Mouse (Mus musculus) liver, embryonic 16.5 days (tissue): ENCODE data around the gene Arhgef25. TPM values are rescaled to one million over a fixed set of nuclear protein-coding genes. Genes with fewer than 3 reads are reported as not detected.

ENCODE experiments used
- ATAC-seq: fragments of 200-750 bp; cut with Nextera tagmentation; 2 replicates; pipeline ENCODE4 v1.8.0; 2017; ENCODE audit warnings: low read depth, mild to moderate bottlenecking, moderate number of reproducible peaks, moderate library complexity
- H3K27ac ChIP-seq: fragments of 300-500 bp; sonication (generic); 2 replicates; pipeline ENCODE4 v1.5.1; 2014; ENCODE audit warnings: mild to moderate bottlenecking, low read length
- H3K27me3 ChIP-seq: fragments of 300-500 bp; sonication (generic); 2 replicates; pipeline ENCODE4 v1.6.1; 2014; ENCODE audit warnings: low read depth, low read length, mixed read lengths; ENCODE audit not compliant: control insufficient read depth, insufficient read depth
- H3K36me3 ChIP-seq: fragments of 300-500 bp; sonication (generic); 2 replicates; pipeline ENCODE4 v1.6.1; 2014; ENCODE audit warnings: mild to moderate bottlenecking; ENCODE audit not compliant: control insufficient read depth, insufficient read depth
- H3K4me1 ChIP-seq: fragments of 300-500 bp; sonication (generic); 2 replicates; pipeline ENCODE4 v1.6.1; 2014; ENCODE audit warnings: low read depth, low read length, mixed read lengths; ENCODE audit not compliant: control insufficient read depth
- H3K4me2 ChIP-seq: fragments of 300-500 bp; sonication (generic); 2 replicates; pipeline ENCODE4 v1.6.1; 2014; ENCODE audit warnings: low read depth, low read length, mixed read lengths
- H3K4me3 ChIP-seq: fragments of 300-500 bp; sonication (generic); 2 replicates; pipeline ENCODE4 v1.5.1; 2014; ENCODE audit warnings: low read depth, mild to moderate bottlenecking, low read length
- H3K9ac ChIP-seq: fragments of 300-500 bp; sonication (generic); 2 replicates; pipeline ENCODE4 v1.6.1; 2014; ENCODE audit warnings: low read depth, low read length
- H3K9me3 ChIP-seq: fragments of 300-500 bp; sonication (generic); replicated peaks from 2 replicates; pipeline ENCODE4 v1.6.1; 2016; ENCODE audit warnings: low read length; ENCODE audit not compliant: control insufficient read depth
- WGBS: fragments of 180-500 bp; shearing (Covaris S2); extraction: QIAGEN DNeasy Blood & Tissue Kit; methylation state at CpG from one replicate; pipeline ENCODE4 v1.1.7; 2014; ENCODE audit not compliant: insufficient replicate concordance; 5-methylcytosine and 5-hydroxymethylcytosine counted together
- polyA plus RNA-seq: library from polyadenylated mRNA; unstranded; fragments of >200 nt; fragmentation: Nextera tagmentation; extraction: Ambion mirVana; gene quantifications from 2 replicates; pipeline ENCODE4 v1.2.1, GENCODE M21; 2015

The Arhgef25 gene
- polyA plus RNA-seq, 1 experiment from 2014 or later: 5.7 TPM

GRCm38 (mm10) chr10:127191191-127192056, 1.5 kb upstream of the Arhgef25 start:
- peaks cover 3% of the 10 kb centered on the region for H3K27me3 ChIP-seq
- no peak overlapping the region for H3K4me3 ChIP-seq
- H3K9me3 ChIP-seq: no peaks in the 10 kb centered on the region
- 60% methylated on average over 19 of the region's 19 CpGs for WGBS
- H3K4me2 ChIP-seq: no peak overlapping the region
- H3K36me3 ChIP-seq: no peaks in the 10 kb centered on the region
- H3K27ac ChIP-seq: peak overlapping the region; percentile 87
- H3K9ac ChIP-seq: no peak overlapping the region
- H3K4me1 ChIP-seq: peaks cover 74% of the 10 kb centered on the region
- ATAC-seq: no peak

DNA sequence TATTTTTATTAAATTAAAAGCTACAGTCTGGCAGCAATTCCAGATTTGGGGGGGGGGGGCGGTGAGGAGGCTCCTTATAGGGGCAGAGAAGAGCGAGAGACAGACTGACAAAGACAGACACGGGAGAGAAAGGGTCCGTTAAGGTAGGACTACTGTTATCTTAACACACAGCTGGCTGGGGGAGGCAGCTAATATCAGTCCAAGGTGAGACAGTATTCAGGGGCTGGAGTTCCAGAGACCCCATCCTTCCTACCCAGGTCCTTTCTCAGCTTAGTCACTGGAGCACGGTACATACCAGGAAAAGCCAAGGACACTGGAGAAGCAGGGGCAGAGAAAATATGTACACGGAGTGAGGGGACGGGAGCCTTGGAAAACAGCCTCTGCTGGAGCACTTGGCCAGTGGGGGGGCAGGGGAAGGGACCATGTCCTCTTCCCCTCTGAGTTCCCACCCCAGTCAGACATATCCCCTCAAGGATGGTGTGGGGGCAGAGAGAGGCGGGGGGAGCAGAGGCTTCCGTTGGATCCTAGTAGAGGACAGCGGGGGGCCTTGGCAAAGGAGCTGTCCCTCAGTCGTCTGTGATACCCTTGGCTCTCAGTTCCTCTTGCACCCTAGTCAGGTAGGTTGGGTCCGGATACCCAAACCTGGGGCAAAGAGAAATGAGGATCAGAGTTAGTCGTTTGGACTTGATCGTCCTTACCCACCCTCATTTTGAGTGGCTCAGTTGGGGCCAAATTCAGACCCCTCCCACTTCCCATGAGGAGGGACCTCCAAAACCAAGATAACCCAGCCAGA, 711 bp upstream of the Arhgef25 start:
- Histone ChIP-seq H3K27ac (peak overlapping the region; percentile 87), H3K27me3 (peaks cover 3% of the 10 kb centered on the region), H3K9ac (no peak overlapping the region), H3K36me3 (no peaks in the 10 kb centered on the region), H3K9me3 (no peaks in the 10 kb centered on the region), H3K4me1 (peaks cover 68% of the 10 kb centered on the region), H3K4me3 (peak overlapping the region; percentile 65), H3K4me2 (peak overlapping the region; percentile 97)
- peak; percentile 7; the same call in 1 of the 2 replicates for ATAC-seq
- WGBS: 27% methylated on average over 13 of the region's 14 CpGs

DNA sequence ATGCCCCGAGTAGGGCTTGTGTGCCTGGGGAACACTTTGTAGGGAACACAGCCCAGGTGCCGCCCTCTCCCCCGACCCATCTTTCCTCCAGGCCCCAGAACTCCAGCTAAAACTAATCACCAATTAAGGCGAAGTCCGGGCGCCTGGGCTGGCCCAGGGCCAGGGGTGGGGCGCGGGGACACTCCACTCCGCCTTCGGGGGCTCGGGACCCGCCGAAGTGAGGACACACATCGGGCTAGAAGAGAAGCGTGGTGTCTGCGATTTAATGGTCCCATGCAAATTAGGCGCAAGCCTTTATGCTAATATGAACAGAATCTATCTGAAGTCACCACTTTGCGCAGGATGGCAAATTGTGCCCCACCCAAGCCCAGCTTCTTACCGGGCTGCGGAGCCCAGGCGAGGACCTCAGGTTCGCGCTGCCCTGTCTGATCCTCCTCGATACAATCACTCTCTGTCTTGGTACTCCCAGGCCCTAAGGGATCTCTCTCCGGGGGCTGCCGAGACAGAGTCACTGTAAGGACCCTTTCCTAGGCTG, 700 bp downstream of the Arhgef25 start:
- Histone ChIP-seq H3K4me1 (peaks cover 56% of the 10 kb centered on the region), H3K36me3 (no peaks in the 10 kb centered on the region), H3K4me3 (peak overlapping the region; percentile 65), H3K9ac (peak overlapping the region; percentile 74), H3K27me3 (peaks cover 5% of the 10 kb centered on the region), H3K27ac (peak overlapping the region; percentile 87), H3K9me3 (no peaks in the 10 kb centered on the region), H3K4me2 (peak overlapping the region; percentile 97)
- ATAC-seq: peak; percentile 59
- WGBS: under 1% methylated on average over 26 of the region's 26 CpGs

- Histone ChIP-seq H3K9ac (peak overlapping the region; percentile 74), H3K4me1 (peaks cover 59% of the 10 kb centered on the region), H3K36me3 (no peaks in the 10 kb centered on the region), H3K4me2 (peak overlapping the region; percentile 97), H3K27ac (peak overlapping the region; percentile 87), H3K27me3 (peaks cover 7% of the 10 kb centered on the region), H3K4me3 (peak overlapping the region; percentile 65), H3K9me3 (no peaks in the 10 kb centered on the region)
- peak; percentile 66 for ATAC-seq
- 1% methylated on average over 35 of the region's 46 CpGs for WGBS
Measured at GRCm38 (mm10) chr10:127188465-127189115, 1.3 kb downstream of the Arhgef25 start.

GRCm38 (mm10) chr10:127188079-127188453, 1.8 kb downstream of the Arhgef25 start:
- Histone ChIP-seq H3K4me3 (peak overlapping the region; percentile 65), H3K9me3 (no peaks in the 10 kb centered on the region), H3K27me3 (peaks cover 10% of the 10 kb centered on the region), H3K9ac (peak overlapping the region; percentile 74), H3K36me3 (no peaks in the 10 kb centered on the region), H3K27ac (no peak overlapping the region), H3K4me1 (peaks cover 54% of the 10 kb centered on the region), H3K4me2 (peak overlapping the region; percentile 97)
- 2% methylated on average over 21 of the region's 21 CpGs for WGBS
- no peak for ATAC-seq

GRCm38 (mm10) chr10:127187371-127188078, 2.4 kb downstream of the Arhgef25 start:
- H3K27ac ChIP-seq: no peak overlapping the region
- WGBS: 59% methylated on average over 10 of the region's 10 CpGs
- H3K4me3 ChIP-seq: peak overlapping the region; percentile 65
- H3K9ac ChIP-seq: no peak overlapping the region; the same call in 1 of the 2 replicates
- no peak for ATAC-seq
- H3K4me2 ChIP-seq: peak overlapping the region; percentile 97; the same call in 1 of the 2 replicates
- no peaks in the 10 kb centered on the region for H3K36me3 ChIP-seq
- no peaks in the 10 kb centered on the region for H3K9me3 ChIP-seq
- peaks cover 11% of the 10 kb centered on the region for H3K27me3 ChIP-seq
- peaks cover 49% of the 10 kb centered on the region for H3K4me1 ChIP-seq

GRCm38 (mm10) chr10:127186451-127186850, 3.4 kb downstream of the Arhgef25 start:
- no peak overlapping the region for H3K27ac ChIP-seq
- peaks cover 14% of the 10 kb centered on the region for H3K27me3 ChIP-seq
- no peaks in the 10 kb centered on the region for H3K9me3 ChIP-seq
- no peak overlapping the region for H3K4me3 ChIP-seq
- no peak for ATAC-seq
- no peak overlapping the region for H3K4me2 ChIP-seq
- 75% methylated on average over 1 of the region's 1 CpGs for WGBS
- no peaks in the 10 kb centered on the region for H3K36me3 ChIP-seq
- H3K9ac ChIP-seq: no peak overlapping the region
- H3K4me1 ChIP-seq: peaks cover 42% of the 10 kb centered on the region

DNA sequence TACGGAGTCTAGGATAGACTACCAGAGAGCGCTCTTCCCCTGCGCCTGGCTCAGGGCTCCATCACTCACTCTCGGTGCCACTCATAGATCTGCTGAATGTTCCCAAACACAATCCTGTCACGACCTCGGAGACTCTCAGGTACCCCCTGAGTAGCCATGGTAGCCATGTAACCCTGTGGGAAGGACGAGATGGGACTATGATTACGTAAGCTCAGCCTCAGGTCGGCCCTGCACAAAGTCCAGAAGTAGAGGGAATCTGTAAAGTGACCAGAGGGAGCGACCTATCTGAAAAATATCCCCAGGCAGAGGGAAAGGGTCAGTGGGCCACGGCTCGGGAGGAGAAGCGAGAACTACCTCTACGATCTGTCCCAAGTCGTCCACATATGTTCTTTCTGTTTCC, 4.4 kb downstream of the Arhgef25 start:
- no peak overlapping the region for H3K9ac ChIP-seq
- H3K4me1 ChIP-seq: peaks cover 32% of the 10 kb centered on the region
- H3K9me3 ChIP-seq: no peaks in the 10 kb centered on the region
- no peaks in the 10 kb centered on the region for H3K36me3 ChIP-seq
- no peak overlapping the region for H3K4me2 ChIP-seq
- 66% methylated on average over 15 of the region's 15 CpGs for WGBS
- no peak overlapping the region for H3K27ac ChIP-seq
- no peak overlapping the region for H3K4me3 ChIP-seq
- ATAC-seq: no peak
- H3K27me3 ChIP-seq: peaks cover 22% of the 10 kb centered on the region
